Mouse (Mus musculus): ENCODE data around the gene Nrros. TPM values are rescaled to one million over a fixed set of nuclear protein-coding genes. Genes with fewer than 3 reads are reported as not detected.

The Nrros gene
- total and polyA plus RNA-seq, 3 experiments: 55.9 to 59.8 TPM; not detected in 1

DNA sequence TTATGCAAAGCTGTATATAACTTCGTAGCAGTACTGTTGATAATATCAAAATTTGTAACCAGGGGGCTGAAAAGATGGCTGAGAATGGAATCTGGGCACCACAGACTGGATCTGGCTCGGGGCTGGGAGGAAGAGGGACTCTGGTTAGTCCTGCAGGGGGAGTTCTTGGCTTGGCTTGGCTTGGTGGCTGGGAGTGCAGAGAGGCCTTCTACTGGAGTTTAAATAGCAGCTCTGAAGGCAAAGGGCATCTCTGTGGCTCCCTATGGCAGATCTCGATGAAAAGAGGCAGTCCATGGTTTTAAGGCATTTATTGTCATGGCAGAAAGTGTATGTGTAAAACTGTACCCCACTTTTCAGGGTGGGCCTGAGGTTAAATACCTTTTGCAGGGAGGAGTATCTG is 39.5 kb upstream of the Nrros start:
- H3K9me3 ChIP-seq (replicated peaks; ENCODE audit: insufficient read depth, low read length): no peaks in the 10 kb centered on the region
- H3K79me2 ChIP-seq (ENCODE audit: control insufficient read depth, insufficient read depth, low read length, poor library complexity): no peaks in the 10 kb centered on the region
- H3K4me3 ChIP-seq (ENCODE audit: control insufficient read depth in 1 of 2, insufficient read depth in 1 of 2, low read depth in 2 of 2, low read length in 2 of 2): no peak overlapping the region
- TF ChIP-seq E2F4 (IDR thresholded peaks at IDR 0.05; ENCODE audit: borderline replicate concordance, low read depth, low read length): no peak
- TF ChIP-seq SMC3 (IDR thresholded peaks at IDR 0.05; ENCODE audit: low read depth, low read length): peak; percentile 17; the same call in 1 of the 2 replicates
- peak in 2 of 3 experiments; percentile 20 to 26; a peak in 3 of 6 replicates for TF ChIP-seq CTCF (IDR thresholded peaks at IDR 0.05 in 2 of 3, conservative IDR thresholded peaks at IDR 0.05 in 1 of 3; ENCODE audit: control insufficient read depth in 1 of 3, insufficient read depth in 1 of 3, low read depth in 2 of 3, low read length in 3 of 3, poor library complexity in 1 of 3, severe bottlenecking in 1 of 3)
- TF ChIP-seq CHD1 (IDR thresholded peaks at IDR 0.05; ENCODE audit: low read depth, low read length): no peak
- peak; percentile 13 for TF ChIP-seq RAD21 (IDR thresholded peaks at IDR 0.05; ENCODE audit: low read depth, low read length)
- H3K9ac ChIP-seq (ENCODE audit: control insufficient read depth, low read depth, low read length, poor library complexity, severe bottlenecking): no peak overlapping the region
- 0 out of 4 replicates have a peak, but pooled peaks cover 0 to 7% of the 10 kb centered on the region in 2 experiments for H3K4me1 ChIP-seq (ENCODE audit: control insufficient read depth in 1 of 2, insufficient read depth in 2 of 2, low read length in 2 of 2)
- peak; percentile 54 for DNase-seq (ENCODE audit: low read depth, low spot score)
- H3K27ac ChIP-seq (ENCODE audit: control insufficient read depth, low read depth, low read length): no peak overlapping the region
- no peaks in the 10 kb centered on the region; a peak in 1 of 4 replicates for H3K27me3 ChIP-seq (ENCODE audit: control insufficient read depth in 1 of 2, insufficient read depth in 2 of 2, low read length in 2 of 2)
- no peaks in the 10 kb centered on the region for H3K36me3 ChIP-seq (ENCODE audit: control insufficient read depth in 1 of 2, insufficient read depth in 2 of 2, low read length in 2 of 2)

DNA sequence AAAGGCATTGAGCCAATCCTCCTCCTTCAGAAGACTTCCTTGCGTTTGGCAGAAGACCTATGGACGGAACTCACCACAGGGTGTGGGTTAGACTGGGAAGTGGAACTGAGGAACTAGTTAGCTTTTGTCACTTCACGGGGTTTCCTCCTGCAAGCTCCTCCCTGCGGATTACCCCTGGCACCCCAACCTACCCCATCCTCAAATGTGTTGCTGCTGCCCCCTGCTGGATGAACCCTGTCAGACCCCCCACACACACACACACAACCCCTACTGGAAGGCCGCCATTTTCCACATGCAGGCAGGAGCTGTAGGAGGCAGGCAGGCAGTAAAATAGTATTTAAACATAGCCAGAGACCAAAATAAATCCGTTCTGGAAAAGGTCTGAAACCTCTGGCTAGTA is 37.3 kb upstream of the Nrros start:
- H3K4me3 ChIP-seq (ENCODE audit: control insufficient read depth in 1 of 2, insufficient read depth in 1 of 2, low read depth in 2 of 2, low read length in 2 of 2): no peak overlapping the region
- DNase-seq (ENCODE audit: low read depth, low spot score): peak; percentile 69

GRCm38 (mm10) chr16:32201004-32201325 is 35.6 kb upstream of the Nrros start:
- H3K4me3 ChIP-seq (ENCODE audit: control insufficient read depth in 1 of 2, insufficient read depth in 1 of 2, low read depth in 2 of 2, low read length in 2 of 2): no peak overlapping the region
- no peaks in the 10 kb centered on the region; a peak in 1 of 4 replicates for H3K27me3 ChIP-seq (ENCODE audit: control insufficient read depth in 1 of 2, insufficient read depth in 2 of 2, low read length in 2 of 2)
- H3K9ac ChIP-seq (ENCODE audit: control insufficient read depth, low read depth, low read length, poor library complexity, severe bottlenecking): no peak overlapping the region
- DNase-seq (ENCODE audit: low read depth, low spot score): no peak
- H3K79me2 ChIP-seq (ENCODE audit: control insufficient read depth, insufficient read depth, low read length, poor library complexity): no peaks in the 10 kb centered on the region
- TF ChIP-seq POLR2A (IDR thresholded peaks at IDR 0.05; ENCODE audit: control insufficient read depth in 1 of 2, insufficient read depth in 1 of 2, low read depth in 1 of 2, low read length in 2 of 2, poor library complexity in 1 of 2) (no peak), MXI1 (IDR thresholded peaks at IDR 0.05; ENCODE audit: low read depth, low read length) (no peak), GATA1 (IDR thresholded peaks at IDR 0.05; ENCODE audit: low read depth, low read length) (no peak), UBTF (IDR thresholded peaks at IDR 0.05; ENCODE audit: borderline replicate concordance, insufficient read depth, low read depth, low read length) (no peak), RAD21 (IDR thresholded peaks at IDR 0.05; ENCODE audit: low read depth, low read length) (no peak), TCF12 (IDR thresholded peaks at IDR 0.05; ENCODE audit: low read depth, low read length) (no peak), EP300 (IDR thresholded peaks at IDR 0.05; ENCODE audit: low read depth in 1 of 2, low read length in 2 of 2) (no peak), MAFK (IDR thresholded peaks at IDR 0.05; ENCODE audit: borderline replicate concordance, low read depth, low read length) (no peak)
- no peaks in the 10 kb centered on the region for H3K9me3 ChIP-seq (replicated peaks; ENCODE audit: insufficient read depth, low read length)
- no peak overlapping the region for H3K27ac ChIP-seq (ENCODE audit: control insufficient read depth, low read depth, low read length)
- H3K4me1 ChIP-seq (ENCODE audit: control insufficient read depth in 1 of 2, insufficient read depth in 2 of 2, low read length in 2 of 2): 0 out of 4 replicates have a peak, but pooled peaks cover 0 to 7% of the 10 kb centered on the region in 2 experiments
- no peaks in the 10 kb centered on the region for H3K36me3 ChIP-seq (ENCODE audit: control insufficient read depth in 1 of 2, insufficient read depth in 2 of 2, low read length in 2 of 2)

More for the DNA sequence above, 37.3 kb upstream of the Nrros start:
- Histone ChIP-seq H3K4me1 (ENCODE audit: control insufficient read depth in 1 of 2, insufficient read depth in 2 of 2, low read length in 2 of 2) (0 out of 4 replicates have a peak, but pooled peaks cover 0 to 7% of the 10 kb centered on the region in 2 experiments), H3K9me3 (replicated peaks; ENCODE audit: insufficient read depth, low read length) (no peaks in the 10 kb centered on the region), H3K9ac (ENCODE audit: control insufficient read depth, low read depth, low read length, poor library complexity, severe bottlenecking) (no peak overlapping the region), H3K27me3 (ENCODE audit: control insufficient read depth in 1 of 2, insufficient read depth in 2 of 2, low read length in 2 of 2) (no peaks in the 10 kb centered on the region; a peak in 1 of 4 replicates), H3K27ac (ENCODE audit: control insufficient read depth, low read depth, low read length) (no peak overlapping the region), H3K36me3 (ENCODE audit: control insufficient read depth in 1 of 2, insufficient read depth in 2 of 2, low read length in 2 of 2) (no peaks in the 10 kb centered on the region), H3K79me2 (ENCODE audit: control insufficient read depth, insufficient read depth, low read length, poor library complexity) (no peaks in the 10 kb centered on the region)
- TF ChIP-seq SMC3 (IDR thresholded peaks at IDR 0.05; ENCODE audit: low read depth, low read length): peak; percentile 77
- TF ChIP-seq RAD21 (IDR thresholded peaks at IDR 0.05; ENCODE audit: low read depth, low read length): peak; percentile 64
- TF ChIP-seq MEF2A (IDR thresholded peaks at IDR 0.05; ENCODE audit: extremely low read depth, insufficient replicate concordance, low read depth, low read length, poor library complexity, severe bottlenecking): no peak
- peak; percentile 35 to 68 (median 66); a peak in 5 of 6 replicates for TF ChIP-seq CTCF (IDR thresholded peaks at IDR 0.05 in 2 of 3, conservative IDR thresholded peaks at IDR 0.05 in 1 of 3; ENCODE audit: control insufficient read depth in 1 of 3, insufficient read depth in 1 of 3, low read depth in 2 of 3, low read length in 3 of 3, poor library complexity in 1 of 3, severe bottlenecking in 1 of 3)
- TF ChIP-seq ZC3H11A (IDR thresholded peaks at IDR 0.05; ENCODE audit: low read depth, low read length): peak; percentile 69
